Mouse (Mus musculus) MEL (cell line): ENCODE results near the gene Dazl.

Experiments used
- CHD2 ChIP-seq: IDR thresholded peaks from 2 replicates; pipeline ENCODE4 v1.6.1; 2011; ENCODE audit warnings: low read length, improper control_type of control experiment
- CTCF ChIP-seq, 3 experiments: IDR thresholded peaks in 2 of 3; conservative IDR thresholded peaks in 1 of 3; 2 replicates each; pipeline ENCODE4 v1.5.1; 2011 to 2012; ENCODE audit warnings: low read length in 3 of 3, low read depth in 2 of 3, mild to moderate bottlenecking in 2 of 3, improper control_type of control experiment in 1 of 3, inconsistent platforms in 1 of 3, mixed read lengths in 1 of 3, moderate library complexity in 1 of 3; ENCODE audit not compliant: control insufficient read depth in 1 of 3, insufficient read depth in 1 of 3, poor library complexity in 1 of 3, severe bottlenecking in 1 of 3
- E2F4 ChIP-seq: IDR thresholded peaks from 2 replicates; pipeline ENCODE4 v1.6.1; 2011; ENCODE audit warnings: low read depth, low read length, improper control_type of control experiment, borderline replicate concordance
- EP300 ChIP-seq, 2 experiments: IDR thresholded peaks; 2 replicates each; pipeline ENCODE4 v1.6.1; 2011; ENCODE audit warnings: improper control_type of control experiment in 2 of 2, low read length in 2 of 2, low read depth in 1 of 2, mild to moderate bottlenecking in 1 of 2
- GATA1 ChIP-seq: IDR thresholded peaks from 2 replicates; pipeline ENCODE4 v1.6.1; 2011; ENCODE audit warnings: low read depth, low read length, improper control_type of control experiment
- HCFC1 ChIP-seq: IDR thresholded peaks from 2 replicates; pipeline ENCODE4 v1.6.1; 2012; ENCODE audit warnings: low read depth, mild to moderate bottlenecking, inconsistent platforms, low read length, improper control_type of control experiment, moderate library complexity
- JUND ChIP-seq: IDR thresholded peaks from 2 replicates; pipeline ENCODE4 v1.6.1; 2011; ENCODE audit warnings: low read depth, mild to moderate bottlenecking, improper control_type of control experiment, low read length
- MAX ChIP-seq: IDR thresholded peaks from 2 replicates; pipeline ENCODE4 v1.6.1; 2011; ENCODE audit warnings: low read length, improper control_type of control experiment
- NRF1 ChIP-seq: IDR thresholded peaks from 2 replicates; pipeline ENCODE4 v1.6.1; 2014; ENCODE audit warnings: low read depth, mild to moderate bottlenecking, inconsistent platforms, low read length, improper control_type of control experiment, moderate library complexity; ENCODE audit not compliant: poor library complexity, insufficient read depth, severe bottlenecking
- POLR2A ChIP-seq, 2 experiments: IDR thresholded peaks; 2 replicates each; pipeline ENCODE4 v1.6.1; 2011 to 2012; ENCODE audit warnings: low read length in 2 of 2, mild to moderate bottlenecking in 2 of 2, control low read depth in 1 of 2, improper control_type of control experiment in 1 of 2, low read depth in 1 of 2, moderate library complexity in 1 of 2; ENCODE audit not compliant: control insufficient read depth in 1 of 2, insufficient read depth in 1 of 2, poor library complexity in 1 of 2
- POLR2AphosphoS5 ChIP-seq: IDR thresholded peaks from 2 replicates; pipeline ENCODE4 v1.6.1; 2012; ENCODE audit warnings: low read depth, borderline replicate concordance, mild to moderate bottlenecking, inconsistent platforms, low read length, moderate library complexity, mixed read lengths
- USF1 ChIP-seq: IDR thresholded peaks from 2 replicates; pipeline ENCODE4 v1.6.1; 2014; ENCODE audit warnings: low read depth, mild to moderate bottlenecking, inconsistent platforms, low read length, improper control_type of control experiment, moderate library complexity
- ZC3H11A ChIP-seq: IDR thresholded peaks from 2 replicates; pipeline ENCODE4 v1.6.1; 2012; ENCODE audit warnings: low read depth, mild to moderate bottlenecking, inconsistent platforms, low read length, improper control_type of control experiment
- ZKSCAN1 ChIP-seq: IDR thresholded peaks from 2 replicates; pipeline ENCODE4 v1.6.1; 2012; ENCODE audit warnings: low read depth, mild to moderate bottlenecking, inconsistent platforms, low read length, improper control_type of control experiment, moderate library complexity

DNA sequence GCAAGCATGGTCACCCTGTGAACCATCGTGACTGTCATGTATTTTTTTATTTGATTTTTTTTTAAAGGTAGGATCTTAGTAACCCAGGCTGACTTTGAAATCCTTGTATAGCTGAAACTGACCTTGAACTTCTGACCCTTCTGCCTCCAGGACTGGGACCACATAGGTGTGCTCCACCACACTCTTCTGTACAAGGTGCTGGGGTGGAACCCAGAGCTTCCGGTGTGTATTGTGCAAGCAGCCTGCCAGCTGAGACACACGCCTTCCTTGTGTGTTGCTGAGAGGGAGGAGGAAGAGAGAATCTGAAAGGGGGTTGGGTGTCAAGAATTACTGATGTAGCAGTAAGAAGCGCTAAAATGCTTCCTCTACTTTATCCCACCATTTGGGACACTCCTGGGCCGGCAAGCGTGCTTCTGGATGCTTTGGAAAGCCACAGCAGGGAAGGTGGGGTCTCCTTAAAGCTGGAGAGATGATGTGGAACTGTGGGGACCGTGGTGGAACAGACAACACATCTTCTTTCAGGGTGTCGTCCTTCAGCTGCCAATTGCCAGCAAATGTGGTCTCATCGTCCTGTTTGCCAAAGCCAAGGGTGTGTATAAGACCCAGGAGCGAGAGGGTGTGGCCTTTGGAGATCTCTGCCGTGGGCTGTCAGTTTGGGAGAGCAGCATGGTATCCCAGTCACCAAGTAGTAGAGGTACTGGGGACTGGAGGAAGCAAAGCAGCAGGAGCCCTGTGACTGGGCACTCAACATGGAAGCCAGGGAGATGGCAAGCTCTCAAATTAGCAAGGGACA, 55.4 kb downstream of the Dazl start:
- no peak for TF ChIP-seq POLR2A (IDR thresholded peaks at IDR 0.05; ENCODE audit: control insufficient read depth in 1 of 2, insufficient read depth in 1 of 2, low read depth in 1 of 2, low read length in 2 of 2, poor library complexity in 1 of 2)
- TF ChIP-seq CTCF (IDR thresholded peaks at IDR 0.05 in 2 of 3, conservative IDR thresholded peaks at IDR 0.05 in 1 of 3; ENCODE audit: control insufficient read depth in 1 of 3, insufficient read depth in 1 of 3, low read depth in 2 of 3, low read length in 3 of 3, poor library complexity in 1 of 3, severe bottlenecking in 1 of 3), result no peak
- no peak for TF ChIP-seq E2F4
- TF ChIP-seq HCFC1, result no peak
- TF ChIP-seq GATA1, result no peak
- no peak for TF ChIP-seq ZC3H11A
- TF ChIP-seq POLR2AphosphoS5, result no peak
- TF ChIP-seq CHD2, result no peak
- TF ChIP-seq NRF1, result no peak
- no peak for TF ChIP-seq EP300 (IDR thresholded peaks at IDR 0.05; ENCODE audit: low read depth in 1 of 2, low read length in 2 of 2)
- TF ChIP-seq ZKSCAN1, result no peak
- TF ChIP-seq JUND, result no peak
- TF ChIP-seq USF1, result no peak
- TF ChIP-seq MAX, result no peak
